Mouse (Mus musculus): ENCODE measurements around the gene Dusp12.

Dusp12 gene

GRCm38 (mm10) chr1:170898413-170899075, 13.2 kb upstream of the Dusp12 start:
- no peak for DNase-seq (ENCODE audit: low read depth)

GRCm38 (mm10) chr1:170896651-170897281, 11.4 kb upstream of the Dusp12 start:
- DNase-seq (ENCODE audit: low read depth) = peak; percentile 71

- DNase-seq (ENCODE audit: low read depth) = peak; percentile 85
Observed at GRCm38 (mm10) chr1:170894603-170895602, 9.6 kb upstream of the Dusp12 start.

- DNase-seq (ENCODE audit: low read depth) = no peak
Observed at GRCm38 (mm10) chr1:170892279-170892678, 6.9 kb upstream of the Dusp12 start.

- DNase-seq (ENCODE audit: low read depth) = no peak
Observed at GRCm38 (mm10) chr1:170891646-170892045, 6.3 kb upstream of the Dusp12 start.

GRCm38 (mm10) chr1:170889310-170889709, 4.0 kb upstream of the Dusp12 start:
- no peak for DNase-seq (ENCODE audit: low read depth)

- DNase-seq (ENCODE audit: low read depth) = peak; percentile 54
Observed at GRCm38 (mm10) chr1:170886044-170886458, 711 bp upstream of the Dusp12 start.

GRCm38 (mm10) chr1:170884390-170884789, 950 bp downstream of the Dusp12 start:
- no peak for DNase-seq (ENCODE audit: low read depth)

GRCm38 (mm10) chr1:170882915-170883485, 2.3 kb downstream of the Dusp12 start:
- DNase-seq (ENCODE audit: low read depth) = no peak

GRCm38 (mm10) chr1:170876906-170877305, 8.4 kb downstream of the Dusp12 start:
- no peak for DNase-seq (ENCODE audit: low read depth)

- DNase-seq (ENCODE audit: low read depth) = no peak
Observed at GRCm38 (mm10) chr1:170875676-170876075, 9.7 kb downstream of the Dusp12 start.

- DNase-seq (ENCODE audit: low read depth) = peak; percentile 44
Observed at GRCm38 (mm10) chr1:170871961-170872360, 13.4 kb downstream of the Dusp12 start.

- no peak for DNase-seq (ENCODE audit: low read depth)
Observed at GRCm38 (mm10) chr1:170871402-170871801, 13.9 kb downstream of the Dusp12 start.

GRCm38 (mm10) chr1:170868905-170869283, 16.4 kb downstream of the Dusp12 start:
- DNase-seq (ENCODE audit: low read depth) = no peak

- DNase-seq (ENCODE audit: low read depth) = peak; percentile 89
Observed at GRCm38 (mm10) chr1:170868107-170868904, 17.0 kb downstream of the Dusp12 start.

GRCm38 (mm10) chr1:170867691-170868105, 17.6 kb downstream of the Dusp12 start, which contains the start of gene Atf6:
Gene Atf6 (minus strand): TSS chr1:170867771.
- DNase-seq (ENCODE audit: low read depth) = peak; percentile 96

- peak; percentile 64 for DNase-seq (ENCODE audit: low read depth)
Observed at GRCm38 (mm10) chr1:170866992-170867690, 18.2 kb downstream of the Dusp12 start.

GRCm38 (mm10) chr1:170865406-170865805, 19.9 kb downstream of the Dusp12 start:
- DNase-seq (ENCODE audit: low read depth) = peak; percentile 43

- DNase-seq (ENCODE audit: low read depth) = no peak
Observed at GRCm38 (mm10) chr1:170864754-170865153, 20.6 kb downstream of the Dusp12 start.

- DNase-seq (ENCODE audit: low read depth) = no peak
Observed at GRCm38 (mm10) chr1:170864234-170864633, 21.1 kb downstream of the Dusp12 start.

- peak; percentile 86 for DNase-seq (ENCODE audit: low read depth)
Observed at GRCm38 (mm10) chr1:170863033-170863432, 22.3 kb downstream of the Dusp12 start.

Measured in 416B (cell line).